Mouse (Mus musculus) MEL (cell line): ENCODE measurements around the gene Hsp90b1. TPM values are rescaled to one million over a fixed set of nuclear protein-coding genes. Genes with fewer than 3 reads are reported as not detected.
A peak's percentile ranks its signal among the peaks of the same experiment; 100 is the strongest.

Source experiments
- DNase-seq: peaks from one replicate; pipeline ENCODE4 v3.0.0; 2011; ENCODE audit warnings: low read depth, low spot score
- H3K27ac ChIP-seq: 2 replicates; pipeline ENCODE4 v1.5.1; 2012; ENCODE audit warnings: low read depth, mild to moderate bottlenecking, control low read depth, low read length, moderate library complexity; ENCODE audit not compliant: control insufficient read depth
- H3K27me3 ChIP-seq, 2 experiments: fragments of 150-350 bp in 1 of 2; sonication (generic) in 1 of 2; 2 replicates each; pipeline ENCODE4 v1.6.1; 2012; ENCODE audit warnings: low read length in 2 of 2, mild to moderate bottlenecking in 2 of 2, improper control_type of control experiment in 1 of 2, moderate library complexity in 1 of 2; ENCODE audit not compliant: insufficient read depth in 2 of 2, control insufficient read depth in 1 of 2
- H3K36me3 ChIP-seq, 2 experiments: 2 replicates each; pipeline ENCODE4 v1.6.1; 2012 to 2014; ENCODE audit warnings: low read length in 2 of 2, improper control_type of control experiment in 1 of 2, inconsistent platforms in 1 of 2, mild to moderate bottlenecking in 1 of 2; ENCODE audit not compliant: insufficient read depth in 2 of 2, control insufficient read depth in 1 of 2
- H3K4me1 ChIP-seq, 2 experiments: fragments of 150-350 bp in 1 of 2; sonication (generic) in 1 of 2; 2 replicates each; pipeline ENCODE4 v1.6.1; 2012; ENCODE audit warnings: low read length in 2 of 2, improper control_type of control experiment in 1 of 2, mild to moderate bottlenecking in 1 of 2; ENCODE audit not compliant: insufficient read depth in 2 of 2, control insufficient read depth in 1 of 2
- H3K4me3 ChIP-seq, 2 experiments: fragments of 150-350 bp in 1 of 2; sonication (generic) in 1 of 2; 2 replicates each; pipeline ENCODE4 v1.5.1; 2012; ENCODE audit warnings: low read depth in 2 of 2, low read length in 2 of 2, mild to moderate bottlenecking in 2 of 2, moderate library complexity in 2 of 2, control low read depth in 1 of 2, improper control_type of control experiment in 1 of 2; ENCODE audit not compliant: control insufficient read depth in 1 of 2, insufficient read depth in 1 of 2
- H3K79me2 ChIP-seq: 2 replicates; pipeline ENCODE4 v1.6.1; 2012; ENCODE audit warnings: mild to moderate bottlenecking, low read length, moderate library complexity; ENCODE audit not compliant: control insufficient read depth, poor library complexity, insufficient read depth
- H3K9ac ChIP-seq: 2 replicates; pipeline ENCODE4 v1.6.1; 2012; ENCODE audit warnings: low read depth, mild to moderate bottlenecking, control low read depth, low read length, moderate library complexity; ENCODE audit not compliant: control insufficient read depth, poor library complexity, severe bottlenecking
- H3K9me3 ChIP-seq: fragments of 150-350 bp; sonication (generic); replicated peaks from 2 replicates; pipeline ENCODE4 v1.6.1; 2012; ENCODE audit warnings: mild to moderate bottlenecking, low read length, improper control_type of control experiment, moderate library complexity; ENCODE audit not compliant: insufficient read depth
- BHLHE40 ChIP-seq: IDR thresholded peaks from 2 replicates; pipeline ENCODE4 v1.6.1; 2012; ENCODE audit warnings: low read depth, mild to moderate bottlenecking, inconsistent platforms, low read length, improper control_type of control experiment, borderline replicate concordance
- CHD1 ChIP-seq: IDR thresholded peaks from 2 replicates; pipeline ENCODE4 v1.6.1; 2012; ENCODE audit warnings: low read depth, mild to moderate bottlenecking, inconsistent platforms, low read length, improper control_type of control experiment
- CHD2 ChIP-seq: IDR thresholded peaks from 2 replicates; pipeline ENCODE4 v1.6.1; 2011; ENCODE audit warnings: low read length, improper control_type of control experiment
- CTCF ChIP-seq, 3 experiments: IDR thresholded peaks in 2 of 3; conservative IDR thresholded peaks in 1 of 3; 2 replicates each; pipeline ENCODE4 v1.5.1; 2011 to 2012; ENCODE audit warnings: low read length in 3 of 3, low read depth in 2 of 3, mild to moderate bottlenecking in 2 of 3, improper control_type of control experiment in 1 of 3, inconsistent platforms in 1 of 3, mixed read lengths in 1 of 3, moderate library complexity in 1 of 3; ENCODE audit not compliant: control insufficient read depth in 1 of 3, insufficient read depth in 1 of 3, poor library complexity in 1 of 3, severe bottlenecking in 1 of 3
- E2F4 ChIP-seq: IDR thresholded peaks from 2 replicates; pipeline ENCODE4 v1.6.1; 2011; ENCODE audit warnings: low read depth, low read length, improper control_type of control experiment, borderline replicate concordance
- ELF1 ChIP-seq: IDR thresholded peaks from 2 replicates; pipeline ENCODE4 v1.6.1; 2014; ENCODE audit warnings: low read depth, mild to moderate bottlenecking, inconsistent platforms, low read length, improper control_type of control experiment, moderate library complexity
- EP300 ChIP-seq, 2 experiments: IDR thresholded peaks; 2 replicates each; pipeline ENCODE4 v1.6.1; 2011; ENCODE audit warnings: improper control_type of control experiment in 2 of 2, low read length in 2 of 2, low read depth in 1 of 2, mild to moderate bottlenecking in 1 of 2
- ETS1 ChIP-seq: IDR thresholded peaks from 2 replicates; pipeline ENCODE4 v1.6.1; 2012; ENCODE audit warnings: low read depth, mild to moderate bottlenecking, inconsistent platforms, low read length, improper control_type of control experiment, moderate library complexity
- GABPA ChIP-seq: IDR thresholded peaks from 2 replicates; pipeline ENCODE4 v1.6.1; 2012; ENCODE audit warnings: low read depth, mild to moderate bottlenecking, inconsistent platforms, low read length, improper control_type of control experiment, moderate library complexity
- GATA1 ChIP-seq: IDR thresholded peaks from 2 replicates; pipeline ENCODE4 v1.6.1; 2011; ENCODE audit warnings: low read depth, low read length, improper control_type of control experiment
- HCFC1 ChIP-seq: IDR thresholded peaks from 2 replicates; pipeline ENCODE4 v1.6.1; 2012; ENCODE audit warnings: low read depth, mild to moderate bottlenecking, inconsistent platforms, low read length, improper control_type of control experiment, moderate library complexity
- KAT2A ChIP-seq: conservative IDR thresholded peaks from 2 replicates; pipeline ENCODE4 v1.6.1; 2012; ENCODE audit warnings: low read depth, low read length, improper control_type of control experiment, inconsistent platforms
- MAFK ChIP-seq: IDR thresholded peaks from 2 replicates; pipeline ENCODE4 v1.6.1; 2011; ENCODE audit warnings: low read depth, mild to moderate bottlenecking, low read length, improper control_type of control experiment, borderline replicate concordance
- MAX ChIP-seq: IDR thresholded peaks from 2 replicates; pipeline ENCODE4 v1.6.1; 2011; ENCODE audit warnings: low read length, improper control_type of control experiment
- MAZ ChIP-seq: IDR thresholded peaks from 2 replicates; pipeline ENCODE4 v1.6.1; 2012; ENCODE audit warnings: low read depth, mild to moderate bottlenecking, inconsistent platforms, low read length, improper control_type of control experiment
- MEF2A ChIP-seq: IDR thresholded peaks from 2 replicates; pipeline ENCODE4 v1.6.1; 2014; ENCODE audit warnings: low read depth, mild to moderate bottlenecking, inconsistent platforms, low read length, improper control_type of control experiment; ENCODE audit not compliant: poor library complexity, insufficient replicate concordance, severe bottlenecking; ENCODE audit errors: extremely low read depth
- MXI1 ChIP-seq: IDR thresholded peaks from 2 replicates; pipeline ENCODE4 v1.6.1; 2011; ENCODE audit warnings: mild to moderate bottlenecking, low read depth, low read length, improper control_type of control experiment
- MYB ChIP-seq: IDR thresholded peaks from 2 replicates; pipeline ENCODE4 v1.6.1; 2011; ENCODE audit warnings: mild to moderate bottlenecking, low read depth, low read length, improper control_type of control experiment
- MYC ChIP-seq: IDR thresholded peaks from 2 replicates; pipeline ENCODE4 v1.6.1; 2011; ENCODE audit warnings: low read depth, mild to moderate bottlenecking, low read length, improper control_type of control experiment, moderate library complexity
- NELFE ChIP-seq: IDR thresholded peaks from 2 replicates; pipeline ENCODE4 v1.6.1; 2011; ENCODE audit warnings: low read depth, low read length, improper control_type of control experiment
- NRF1 ChIP-seq: IDR thresholded peaks from 2 replicates; pipeline ENCODE4 v1.6.1; 2014; ENCODE audit warnings: low read depth, mild to moderate bottlenecking, inconsistent platforms, low read length, improper control_type of control experiment, moderate library complexity; ENCODE audit not compliant: poor library complexity, insufficient read depth, severe bottlenecking
- POLR2A ChIP-seq, 2 experiments: IDR thresholded peaks; 2 replicates each; pipeline ENCODE4 v1.6.1; 2011 to 2012; ENCODE audit warnings: low read length in 2 of 2, mild to moderate bottlenecking in 2 of 2, control low read depth in 1 of 2, improper control_type of control experiment in 1 of 2, low read depth in 1 of 2, moderate library complexity in 1 of 2; ENCODE audit not compliant: control insufficient read depth in 1 of 2, insufficient read depth in 1 of 2, poor library complexity in 1 of 2
- POLR2AphosphoS2 ChIP-seq: IDR thresholded peaks from 2 replicates; pipeline ENCODE4 v1.6.1; 2011; ENCODE audit warnings: low read length, improper control_type of control experiment
- POLR2AphosphoS5 ChIP-seq: IDR thresholded peaks from 2 replicates; pipeline ENCODE4 v1.6.1; 2012; ENCODE audit warnings: low read depth, borderline replicate concordance, mild to moderate bottlenecking, inconsistent platforms, low read length, moderate library complexity, mixed read lengths
- RCOR1 ChIP-seq: IDR thresholded peaks from 2 replicates; pipeline ENCODE4 v1.6.1; 2012; ENCODE audit warnings: low read depth, mild to moderate bottlenecking, inconsistent platforms, low read length, improper control_type of control experiment
- SIN3A ChIP-seq: IDR thresholded peaks from 2 replicates; pipeline ENCODE4 v1.6.1; 2012; ENCODE audit warnings: low read length, improper control_type of control experiment, inconsistent platforms
- SMC3 ChIP-seq: IDR thresholded peaks from 2 replicates; pipeline ENCODE4 v1.6.1; 2011; ENCODE audit warnings: low read depth, low read length, improper control_type of control experiment
- TBP ChIP-seq: IDR thresholded peaks from 2 replicates; pipeline ENCODE4 v1.8.0; 2011; ENCODE audit warnings: low read depth, low read length, improper control_type of control experiment
- TCF12 ChIP-seq: IDR thresholded peaks from 2 replicates; pipeline ENCODE4 v1.6.1; 2014; ENCODE audit warnings: low read depth, mild to moderate bottlenecking, inconsistent platforms, low read length, improper control_type of control experiment, moderate library complexity
- UBTF ChIP-seq: IDR thresholded peaks from 2 replicates; pipeline ENCODE4 v1.6.1; 2012; ENCODE audit warnings: low read depth, mild to moderate bottlenecking, inconsistent platforms, low read length, improper control_type of control experiment, moderate library complexity, borderline replicate concordance; ENCODE audit not compliant: insufficient read depth
- USF1 ChIP-seq: IDR thresholded peaks from 2 replicates; pipeline ENCODE4 v1.6.1; 2014; ENCODE audit warnings: low read depth, mild to moderate bottlenecking, inconsistent platforms, low read length, improper control_type of control experiment, moderate library complexity
- USF2 ChIP-seq, 2 experiments: IDR thresholded peaks; 2 replicates each; pipeline ENCODE4 v1.6.1; 2011 to 2012; ENCODE audit warnings: improper control_type of control experiment in 2 of 2, low read length in 2 of 2, borderline replicate concordance in 1 of 2, inconsistent platforms in 1 of 2, low read depth in 1 of 2, mild to moderate bottlenecking in 1 of 2; ENCODE audit not compliant: insufficient read depth in 1 of 2
- ZKSCAN1 ChIP-seq: IDR thresholded peaks from 2 replicates; pipeline ENCODE4 v1.6.1; 2012; ENCODE audit warnings: low read depth, mild to moderate bottlenecking, inconsistent platforms, low read length, improper control_type of control experiment, moderate library complexity
- ZMIZ1 ChIP-seq: IDR thresholded peaks from 2 replicates; pipeline ENCODE4 v1.6.1; 2012; ENCODE audit warnings: low read depth, mild to moderate bottlenecking, inconsistent platforms, low read length, improper control_type of control experiment, moderate library complexity
- ZNF384 ChIP-seq: IDR thresholded peaks from 2 replicates; pipeline ENCODE4 v1.6.1; 2012; ENCODE audit warnings: low read depth, mild to moderate bottlenecking, inconsistent platforms, low read length, improper control_type of control experiment
- polyA plus RNA-seq, 2 experiments: library from polyadenylated mRNA; stranded (reverse) in 1 of 2; unstranded in 1 of 2; fragments of >175 nt in 1 of 2; fragments of >200 nt in 1 of 2; gene quantifications; 2 replicates each; pipeline versions ENCODE4 v1.2.1 to v1.2.4; 2012; ENCODE audit warnings: low replicate concordance in 2 of 2, low read depth in 1 of 2; ENCODE audit not compliant: insufficient read length in 2 of 2, insufficient read depth in 1 of 2, missing spikeins in 1 of 2
- total RNA-seq: library from RNA; depleted of rRNA; stranded (reverse); fragments of 300-350 nt; gene quantifications from 2 replicates; pipeline ENCODE4 v1.2.3, GENCODE M21; 2012; rRNA removed

Gene Hsp90b1
- 404 and 420 TPM in 2 replicates for total RNA-seq
- 100 to 1,000 TPM; 150 to 555 TPM for polyA plus RNA-seq

DNA sequence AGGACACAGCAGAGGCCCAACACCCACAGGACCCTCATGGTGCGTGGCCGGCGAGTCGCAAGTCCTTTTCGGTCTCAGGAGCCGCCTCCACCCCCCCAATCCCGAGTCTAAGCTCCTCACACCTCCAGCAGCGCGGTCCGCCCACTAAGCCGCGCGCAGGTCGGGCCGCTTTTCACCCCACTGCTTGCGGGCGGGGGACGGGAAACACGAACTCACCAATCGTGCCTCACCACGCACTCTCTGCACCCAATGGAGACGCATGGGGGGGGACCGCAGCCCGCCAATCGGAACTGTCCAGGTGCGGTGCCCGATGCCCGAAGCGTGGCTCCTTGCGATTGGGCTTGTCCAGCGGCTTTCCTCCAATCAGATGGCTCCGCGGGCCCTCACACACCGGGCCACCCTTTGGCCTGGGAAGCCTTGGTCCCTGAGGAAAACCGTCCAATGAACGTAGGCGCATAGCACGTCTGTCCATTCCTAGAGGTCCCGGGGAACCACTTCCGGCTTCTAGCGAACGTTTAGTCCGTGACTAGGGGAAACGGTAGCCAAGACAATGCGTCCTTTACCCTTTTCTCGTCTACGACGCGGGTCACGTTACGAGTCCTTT, at the start of gene Hsp90b1, which contains the start of gene Ttc41:
Hsp90b1 (minus strand) TSS at position 192 of the 604 bp plus-strand sequence.
Ttc41 (plus strand) TSS at position 494 of the 604 bp plus-strand sequence.
- Histone ChIP-seq H3K9me3 (no peaks in the 10 kb centered on the region), H3K36me3 (peaks cover 25 to 38% of the 10 kb centered on the region in 2 experiments)

DNA sequence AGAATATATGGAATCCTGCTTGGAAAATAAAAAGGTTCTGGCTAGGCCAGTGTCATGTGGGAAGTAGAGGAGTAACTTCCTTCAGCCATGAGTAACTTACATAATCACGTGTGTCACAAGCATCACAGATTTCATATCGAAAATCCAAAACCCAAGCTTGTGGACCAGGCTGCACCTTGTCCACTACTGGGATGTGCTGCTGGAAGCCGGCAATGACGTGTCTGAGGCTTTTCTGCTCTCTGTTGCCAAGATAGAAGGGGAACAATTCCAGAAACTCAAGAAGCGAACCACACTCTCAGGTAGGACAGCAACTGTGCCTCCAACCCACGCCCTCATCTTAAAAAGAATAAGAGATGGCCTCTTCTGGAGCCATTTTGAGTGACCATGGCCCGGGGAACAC, 39.0 kb upstream of the Hsp90b1 start:
- no peak for DNase-seq
- no peaks in the 10 kb centered on the region for H3K4me1 ChIP-seq

More for the DNA sequence above, at the start of gene Hsp90b1, which contains the start of gene Ttc41:
- peak; percentile 99 for DNase-seq
- H3K79me2 ChIP-seq = peaks cover 44% of the 10 kb centered on the region
- peak; percentile 53 for TF ChIP-seq CHD2
- TF ChIP-seq MAFK = no peak
- no peak for TF ChIP-seq GABPA
- peak; percentile 96 for TF ChIP-seq POLR2AphosphoS2
- TF ChIP-seq ZMIZ1 = peak; percentile 97
- peak; percentile 82; the same call in 1 of the 2 replicates for TF ChIP-seq ELF1
- TF ChIP-seq MAX = peak; percentile 83
- TF ChIP-seq MAZ = peak; percentile 93
- TF ChIP-seq NRF1 = peak; percentile 67
- TF ChIP-seq ZNF384 = no peak
- no peak for TF ChIP-seq POLR2AphosphoS5
- TF ChIP-seq UBTF = 0 out of 2 replicates have a peak, but pooled peaks have one; percentile 18
- TF ChIP-seq MEF2A = no peak
- peak; percentile 81 for TF ChIP-seq MXI1
- TF ChIP-seq RCOR1 = no peak
- peak; percentile 69; the same call in 1 of the 2 replicates for TF ChIP-seq MYC
- TF ChIP-seq USF1 = peak; percentile 57
- TF ChIP-seq CTCF (IDR thresholded peaks at IDR 0.05 in 2 of 3, conservative IDR thresholded peaks at IDR 0.05 in 1 of 3; ENCODE audit: control insufficient read depth in 1 of 3, insufficient read depth in 1 of 3, low read depth in 2 of 3, low read length in 3 of 3, poor library complexity in 1 of 3, severe bottlenecking in 1 of 3) = no peak
- no peak; the same call in 1 of the 2 replicates for TF ChIP-seq MYB
- no peak for TF ChIP-seq USF2 (IDR thresholded peaks at IDR 0.05; ENCODE audit: borderline replicate concordance in 1 of 2, insufficient read depth in 1 of 2, low read depth in 1 of 2, low read length in 2 of 2)
- TF ChIP-seq SMC3 = no peak
- TF ChIP-seq EP300 (IDR thresholded peaks at IDR 0.05; ENCODE audit: low read depth in 1 of 2, low read length in 2 of 2) = peak in 1 of 2 experiments; percentile 41; a peak in 2 of 4 replicates
- no peak for TF ChIP-seq HCFC1
- no peak for TF ChIP-seq ZKSCAN1
- no peak; the same call in 1 of the 2 replicates for TF ChIP-seq ETS1
- TF ChIP-seq TBP = peak; percentile 86
- TF ChIP-seq E2F4 = no peak; the same call in 1 of the 2 replicates
- peak; percentile 99 for TF ChIP-seq NELFE
- no peak for TF ChIP-seq CHD1
- no peak for TF ChIP-seq GATA1
- peak; percentile 77 to 98; a peak in 3 of 4 replicates for TF ChIP-seq POLR2A (IDR thresholded peaks at IDR 0.05; ENCODE audit: control insufficient read depth in 1 of 2, insufficient read depth in 1 of 2, low read depth in 1 of 2, low read length in 2 of 2, poor library complexity in 1 of 2)
- TF ChIP-seq KAT2A = no peak
- TF ChIP-seq TCF12 = peak; percentile 73
- peak; percentile 5; the same call in 1 of the 2 replicates for TF ChIP-seq SIN3A
- peak within 1 kb of the TSS; percentile 99 for H3K27ac ChIP-seq
- peak within 1 kb of the TSS; percentile 75 to 85 for H3K4me3 ChIP-seq
- H3K4me1 ChIP-seq = peaks cover 2 to 28% of the 10 kb centered on the region in 2 experiments
- no peaks in the 10 kb centered on the region for H3K27me3 ChIP-seq
- H3K9ac ChIP-seq = peak within 1 kb of the TSS; percentile 96

More for the DNA sequence above, 39.0 kb upstream of the Hsp90b1 start:
- Histone ChIP-seq H3K9ac (no peak overlapping the region), H3K4me3 (no peak overlapping the region), H3K9me3 (no peaks in the 10 kb centered on the region), H3K27me3 (no peaks in the 10 kb centered on the region), H3K27ac (no peak overlapping the region), H3K36me3 (no peaks in the 10 kb centered on the region), H3K79me2 (no peaks in the 10 kb centered on the region)
- no peak for TF ChIP-seq HCFC1
- TF ChIP-seq BHLHE40 = no peak
- TF ChIP-seq SIN3A = no peak
